Mouse (Mus musculus): ENCODE measurements around the gene Tm7sf2.

The Tm7sf2 gene

DNA sequence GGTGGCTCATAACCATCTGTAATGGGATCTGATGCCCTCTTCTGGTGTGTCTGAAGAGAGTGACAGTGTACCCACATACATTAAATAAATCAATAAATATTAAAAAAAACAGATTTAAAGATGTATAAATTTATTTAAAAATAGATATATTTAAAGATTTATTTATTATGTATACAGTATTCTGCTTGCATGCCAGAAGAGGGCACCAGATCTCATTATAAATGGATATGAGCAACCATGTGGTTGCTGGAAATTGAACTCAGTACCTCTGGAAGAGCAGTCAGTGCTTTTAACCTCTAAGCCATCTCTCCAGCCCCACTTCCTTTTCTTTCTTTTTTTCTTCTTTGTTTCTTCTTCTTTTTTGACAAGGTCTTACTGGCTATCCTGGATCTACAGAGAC, 28.2 kb downstream of the Tm7sf2 start:
- no peak for DNase-seq

- DNase-seq: no peak
Measured at GRCm38 (mm10) chr19:6038326-6038725, 29.8 kb downstream of the Tm7sf2 start.

- DNase-seq: no peak
Measured at GRCm38 (mm10) chr19:6037695-6038094, 30.5 kb downstream of the Tm7sf2 start.

GRCm38 (mm10) chr19:6035966-6036585, 32.1 kb downstream of the Tm7sf2 start:
- no peak for DNase-seq

DNA sequence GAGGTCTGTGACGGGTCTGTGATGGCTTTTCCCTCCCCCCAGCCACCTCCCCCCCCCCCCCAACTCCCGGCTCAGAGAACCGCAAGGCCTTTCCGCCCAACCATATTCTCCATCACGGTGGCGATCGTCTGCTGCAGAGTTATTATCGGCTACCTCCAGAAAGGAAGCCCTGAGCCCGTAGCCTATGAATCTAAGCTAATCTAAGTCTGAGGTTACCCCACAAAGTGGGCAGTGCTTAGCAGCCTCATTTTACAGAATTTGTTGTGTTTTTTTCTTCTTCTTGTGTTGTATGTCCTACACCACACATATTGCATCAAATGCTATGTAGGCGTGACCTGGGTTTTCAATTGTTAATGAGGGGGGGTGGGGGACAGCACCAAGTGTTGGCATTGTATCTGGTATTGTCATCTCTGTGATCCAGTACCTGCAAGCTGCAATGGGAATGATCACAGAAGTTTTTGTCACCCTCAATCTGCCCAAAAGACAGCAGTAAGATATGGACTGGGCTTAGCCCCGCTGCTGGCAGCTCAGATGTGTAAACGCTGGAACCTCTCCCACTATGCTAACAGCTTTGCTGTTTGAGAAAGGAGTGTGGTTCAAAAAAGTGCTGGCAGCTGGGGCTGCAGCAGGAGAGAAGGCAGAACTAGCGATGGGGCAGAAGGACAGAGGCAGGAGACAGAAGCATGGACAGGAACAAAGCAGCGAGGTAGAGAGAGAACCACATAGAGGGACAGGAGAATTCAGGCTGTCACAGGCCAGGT, 37.5 kb downstream of the Tm7sf2 start:
- DNase-seq: no peak

- no peak for DNase-seq
Measured at GRCm38 (mm10) chr19:6029426-6029825, 38.7 kb downstream of the Tm7sf2 start.

GRCm38 (mm10) chr19:6028991-6029390, 39.2 kb downstream of the Tm7sf2 start:
- DNase-seq: no peak

DNA sequence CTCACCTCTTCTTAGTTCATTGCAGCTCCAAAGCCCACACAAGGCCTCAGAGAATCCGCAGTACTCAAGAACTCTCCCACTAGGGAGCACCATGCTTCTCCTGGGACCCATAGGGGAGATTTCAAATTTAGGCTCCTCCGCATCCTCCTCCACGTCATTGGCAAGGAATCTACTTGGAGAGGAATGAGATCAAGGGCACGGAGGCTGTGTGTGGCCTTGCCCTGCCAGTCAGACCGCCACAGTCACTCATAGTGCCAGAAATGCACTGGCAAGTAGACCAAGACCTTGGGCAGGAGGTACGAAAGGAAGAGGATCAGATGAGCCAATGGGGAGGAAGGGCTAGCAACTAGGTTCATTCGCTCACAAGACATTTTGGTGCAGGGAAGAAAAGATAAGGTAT, 44.2 kb downstream of the Tm7sf2 start:
- DNase-seq: no peak

- no peak for DNase-seq
Measured at GRCm38 (mm10) chr19:6023059-6023458, 45.1 kb downstream of the Tm7sf2 start.

GRCm38 (mm10) chr19:6020276-6020675, 47.9 kb downstream of the Tm7sf2 start:
- DNase-seq: no peak

DNA sequence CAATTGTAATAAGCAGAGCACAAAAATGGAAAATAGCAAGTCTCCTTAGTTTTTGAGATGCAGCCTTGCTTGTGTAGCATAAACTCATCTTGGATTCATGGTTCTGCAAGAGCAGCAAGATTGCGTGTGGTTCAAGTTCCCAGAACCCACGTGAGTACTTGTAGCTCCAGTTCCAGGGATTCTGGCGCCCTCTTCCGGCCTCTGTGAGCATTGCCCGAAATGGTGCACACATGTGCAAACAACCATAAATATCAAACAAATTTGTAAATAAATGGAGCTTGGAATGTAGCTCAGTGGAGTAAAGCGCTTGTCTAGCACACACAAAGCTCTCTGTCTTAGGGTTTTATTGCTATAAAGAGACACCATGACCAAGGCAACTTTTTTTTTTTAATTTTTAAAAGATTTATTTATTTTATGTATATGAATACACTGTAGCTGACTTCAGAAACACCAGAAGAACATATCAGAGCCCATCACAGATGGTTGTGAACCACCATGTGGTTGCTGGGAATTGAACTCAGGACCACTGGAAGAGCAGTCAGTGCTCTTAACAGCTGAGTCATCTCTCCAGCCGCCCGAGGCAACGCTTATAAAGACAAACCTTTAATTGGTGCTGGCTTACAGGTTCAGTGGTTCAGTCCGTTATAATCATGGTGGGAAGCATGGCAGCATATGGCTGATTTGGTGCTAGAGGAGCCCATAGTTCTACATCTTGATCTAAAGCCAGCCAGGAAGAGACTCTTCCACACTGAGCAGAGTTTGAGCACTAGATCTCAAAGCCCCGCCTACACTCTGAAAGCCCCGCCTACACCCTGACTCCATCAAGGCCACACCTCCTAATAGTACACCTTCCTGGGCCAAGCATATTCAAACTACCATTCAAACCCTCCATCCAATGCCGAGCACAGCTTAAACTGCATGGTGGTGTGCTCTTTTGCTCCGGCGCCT, 49.8 kb downstream of the Tm7sf2 start:
- DNase-seq: peak; percentile 92 to 96

GRCm38 (mm10) chr19:6016532-6016931, 51.6 kb downstream of the Tm7sf2 start:
- DNase-seq: no peak

DNA sequence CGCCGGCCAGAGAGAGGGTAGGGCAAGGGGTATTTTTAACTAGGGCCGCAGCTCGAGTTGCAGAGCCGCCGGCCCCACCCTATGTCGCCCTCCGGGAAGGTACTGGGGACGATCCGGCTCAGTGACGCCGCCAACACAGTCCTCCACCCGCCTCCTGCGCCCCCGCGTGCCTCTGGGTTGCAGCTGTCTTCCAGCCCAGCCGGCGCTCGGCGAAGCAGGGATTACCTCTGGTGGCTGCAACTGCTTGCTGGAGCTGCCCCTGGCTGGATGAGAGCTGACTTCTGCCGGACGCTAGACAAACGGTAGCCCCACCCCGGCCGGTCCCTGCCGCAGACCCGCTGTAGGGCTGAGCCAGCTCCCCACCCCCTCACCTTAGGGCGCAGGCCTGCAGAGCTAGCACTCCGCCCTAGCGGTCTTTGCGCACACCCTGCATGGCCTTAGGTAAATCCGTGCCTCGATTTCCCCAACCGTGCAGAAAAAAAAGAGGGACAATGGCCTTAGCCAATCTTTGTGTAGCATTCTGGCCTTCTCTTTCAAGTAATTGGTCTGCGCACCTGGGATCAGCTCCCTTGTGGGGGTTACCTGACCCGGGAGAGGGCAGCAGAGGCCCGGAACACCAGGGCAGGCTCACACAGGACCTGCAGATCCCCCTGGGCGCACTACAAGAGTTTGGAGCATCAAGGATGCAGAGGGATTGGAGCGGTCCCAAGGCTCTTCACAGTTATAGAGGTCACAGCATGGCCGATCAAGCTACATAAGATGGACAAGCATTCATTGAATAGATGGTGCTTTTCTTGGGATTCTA, 52.5 kb downstream of the Tm7sf2 start, which contains the start of gene Capn1:
TSS of gene Capn1 (minus strand) at position 387 of the 805 bp plus-strand sequence.
- DNase-seq: peak; percentile 71 to 84

- DNase-seq: peak; percentile 29 to 65
Measured at GRCm38 (mm10) chr19:6014991-6015510, 53.1 kb downstream of the Tm7sf2 start.

DNA sequence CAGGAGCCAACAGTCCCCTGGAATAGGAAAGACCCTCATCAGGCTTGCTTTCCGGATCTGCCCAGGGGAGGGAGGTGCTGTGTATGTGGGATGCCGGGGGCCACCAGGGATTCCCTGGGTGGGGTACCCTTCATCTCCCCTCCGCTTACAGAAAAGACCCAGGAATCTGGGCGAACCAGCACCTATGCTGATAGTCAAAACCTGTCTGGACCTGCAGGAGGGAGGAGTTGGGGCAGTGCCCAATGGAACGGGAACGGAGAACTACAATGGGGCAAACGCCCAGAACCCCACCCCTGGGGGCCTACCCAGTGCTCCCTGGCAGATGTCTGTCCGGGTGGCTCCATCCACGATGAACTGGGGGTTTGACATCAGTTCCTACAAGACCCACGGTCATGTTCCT, 54.5 kb downstream of the Tm7sf2 start:
- peak in 1 of 2 experiments; percentile 20 for DNase-seq
